Mouse (Mus musculus) embryonic facial prominence, embryonic 15.5 days (tissue): Measurements from ENCODE around the gene Acot5. TPM values are rescaled to one million over a fixed set of nuclear protein-coding genes. Genes with fewer than 3 reads are reported as not detected.
"Not testable (repeated sequence)": the region's sequence is repeated elsewhere in the genome, so short reads cannot be mapped to it uniquely, and the experiment has no call there.

ENCODE experiments used
- ATAC-seq: fragments of 200-750 bp; cut with Nextera tagmentation; 2 replicates; pipeline ENCODE4 v1.8.0; 2017; ENCODE audit warnings: low read depth, moderate TSS enrichment; ENCODE audit not compliant: insufficient number of reproducible peaks, low FRiP score, low TSS enrichment
- H3K27ac ChIP-seq: fragments of 300-500 bp; sonication (generic); replicated peaks from 2 replicates; pipeline ENCODE4 v1.5.1; 2015; ENCODE audit warnings: mild to moderate bottlenecking, inconsistent platforms
- H3K27me3 ChIP-seq: fragments of 300-500 bp; sonication (generic); 2 replicates; pipeline ENCODE4 v1.6.1; 2015; ENCODE audit warnings: inconsistent platforms
- H3K36me3 ChIP-seq: fragments of 300-500 bp; sonication (generic); 2 replicates; pipeline ENCODE4 v1.6.1; 2015; ENCODE audit warnings: mild to moderate bottlenecking, inconsistent platforms
- H3K4me1 ChIP-seq: fragments of 300-500 bp; sonication (generic); 2 replicates; pipeline ENCODE4 v1.6.1; 2015; ENCODE audit warnings: inconsistent platforms
- H3K4me2 ChIP-seq: fragments of 300-500 bp; sonication (generic); replicated peaks from 2 replicates; pipeline ENCODE4 v1.6.1; 2015; ENCODE audit warnings: mild to moderate bottlenecking, inconsistent platforms
- H3K4me3 ChIP-seq: fragments of 300-500 bp; sonication (generic); replicated peaks from 2 replicates; pipeline ENCODE4 v1.5.1; 2015; ENCODE audit warnings: mild to moderate bottlenecking, inconsistent platforms
- H3K9ac ChIP-seq: fragments of 300-500 bp; sonication (generic); 2 replicates; pipeline ENCODE4 v1.6.1; 2015; ENCODE audit warnings: inconsistent platforms
- H3K9me3 ChIP-seq: fragments of 300-500 bp; sonication (generic); replicated peaks from 2 replicates; pipeline ENCODE4 v1.6.1; 2016; ENCODE audit warnings: inconsistent platforms
- WGBS: fragments of 180-500 bp; shearing (Covaris S2); methylation state at CpG from one replicate; pipeline ENCODE4 v1.1.7; 2015; 5-methylcytosine and 5-hydroxymethylcytosine counted together
- polyA plus RNA-seq: library from polyadenylated mRNA; unstranded; fragments of >200 nt; fragmentation: Nextera tagmentation; extraction: Ambion mirVana; gene quantifications from 2 replicates; pipeline ENCODE4 v1.2.1, GENCODE M21; 2015

The Acot5 gene
- polyA plus RNA-seq, 1 experiment from 2014 or later: 0.16 TPM

GRCm38 (mm10) chr12:84063833-84064232 lies 5.3 kb upstream of the Acot5 start:
- 85% methylated on average over 2 of the region's 2 CpGs for WGBS
- no peak overlapping the region for H3K4me2 ChIP-seq
- H3K36me3 ChIP-seq: no peaks in the 10 kb centered on the region
- H3K27ac ChIP-seq: no peak overlapping the region
- H3K9me3 ChIP-seq: no peaks in the 10 kb centered on the region
- H3K9ac ChIP-seq: no peak overlapping the region
- ATAC-seq: no peak
- H3K4me3 ChIP-seq: no peak overlapping the region
- H3K27me3 ChIP-seq: peaks cover 15% of the 10 kb centered on the region
- no peaks in the 10 kb centered on the region for H3K4me1 ChIP-seq

GRCm38 (mm10) chr12:84064621-84065020 lies 4.5 kb upstream of the Acot5 start:
- Histone ChIP-seq H3K4me2 (no peak overlapping the region), H3K4me3 (no peak overlapping the region), H3K36me3 (no peaks in the 10 kb centered on the region), H3K4me1 (no peaks in the 10 kb centered on the region), H3K27ac (no peak overlapping the region), H3K9me3 (no peaks in the 10 kb centered on the region), H3K27me3 (peaks cover 22% of the 10 kb centered on the region), H3K9ac (no peak overlapping the region)
- WGBS: 71% methylated on average over 8 of the region's 8 CpGs
- ATAC-seq: no peak

- H3K27me3 ChIP-seq: peaks cover 31% of the 10 kb centered on the region
- H3K9ac ChIP-seq: no peak overlapping the region
- H3K27ac ChIP-seq: no peak overlapping the region
- H3K4me3 ChIP-seq: no peak overlapping the region
- H3K36me3 ChIP-seq: no peaks in the 10 kb centered on the region
- WGBS: 73% methylated on average over 4 of the region's 4 CpGs
- no peaks in the 10 kb centered on the region for H3K9me3 ChIP-seq
- no peak for ATAC-seq
- no peaks in the 10 kb centered on the region for H3K4me1 ChIP-seq
- no peak overlapping the region for H3K4me2 ChIP-seq
These were observed 1.4 kb upstream of the Acot5 start for GRCm38 (mm10) chr12:84067752-84068151.

GRCm38 (mm10) chr12:84068296-84068695 lies 829 bp upstream of the Acot5 start:
- H3K9me3 ChIP-seq: no peaks in the 10 kb centered on the region
- no peak overlapping the region for H3K4me2 ChIP-seq
- H3K36me3 ChIP-seq: no peaks in the 10 kb centered on the region
- WGBS: 46% methylated on average over 8 of the region's 8 CpGs
- H3K9ac ChIP-seq: no peak overlapping the region
- H3K27me3 ChIP-seq: peaks cover 31% of the 10 kb centered on the region
- no peak overlapping the region for H3K4me3 ChIP-seq
- H3K27ac ChIP-seq: no peak overlapping the region
- no peaks in the 10 kb centered on the region for H3K4me1 ChIP-seq
- no peak for ATAC-seq

GRCm38 (mm10) chr12:84069582-84069981 lies 457 bp downstream of the Acot5 start:
- H3K4me3 ChIP-seq: peak overlapping the region; percentile 40
- not testable (repeated sequence) for H3K9me3 ChIP-seq, H3K36me3 ChIP-seq, H3K9ac ChIP-seq, ATAC-seq, H3K4me1 ChIP-seq, H3K27ac ChIP-seq
- under 1% methylated on average over 50 of the region's 52 CpGs for WGBS
- H3K4me2 ChIP-seq: peak overlapping the region; percentile 70
- peaks cover 28% of the 10 kb centered on the region for H3K27me3 ChIP-seq

- H3K27ac ChIP-seq: no peak overlapping the region
- no peak overlapping the region for H3K9ac ChIP-seq
- no peaks in the 10 kb centered on the region for H3K9me3 ChIP-seq
- WGBS: 84% methylated on average over 2 of the region's 2 CpGs
- peaks cover 27% of the 10 kb centered on the region for H3K27me3 ChIP-seq
- ATAC-seq: no peak
- H3K4me1 ChIP-seq: no peaks in the 10 kb centered on the region
- H3K4me2 ChIP-seq: no peak overlapping the region
- H3K36me3 ChIP-seq: no peaks in the 10 kb centered on the region
- no peak overlapping the region for H3K4me3 ChIP-seq
These were observed 2.6 kb downstream of the Acot5 start for GRCm38 (mm10) chr12:84071696-84072095.

GRCm38 (mm10) chr12:84077371-84077990 lies 8.4 kb downstream of the Acot5 start:
- H3K27ac ChIP-seq: no peak overlapping the region
- no peaks in the 10 kb centered on the region for H3K4me1 ChIP-seq
- H3K36me3 ChIP-seq: no peaks in the 10 kb centered on the region
- H3K27me3 ChIP-seq: no peaks in the 10 kb centered on the region
- H3K9me3 ChIP-seq: no peaks in the 10 kb centered on the region
- 73% methylated on average over 4 of the region's 4 CpGs for WGBS
- ATAC-seq: no peak
- H3K4me2 ChIP-seq: no peak overlapping the region
- H3K4me3 ChIP-seq: no peak overlapping the region
- H3K9ac ChIP-seq: no peak overlapping the region

- Histone ChIP-seq H3K9me3 (no peaks in the 10 kb centered on the region), H3K27me3 (no peaks in the 10 kb centered on the region), H3K4me2 (no peak overlapping the region), H3K9ac (no peak overlapping the region), H3K27ac (no peak overlapping the region), H3K4me1 (no peaks in the 10 kb centered on the region), H3K4me3 (no peak overlapping the region), H3K36me3 (no peaks in the 10 kb centered on the region)
- WGBS: 76% methylated on average over 2 of the region's 2 CpGs
- no peak for ATAC-seq
These were observed 14.7 kb downstream of the Acot5 start for GRCm38 (mm10) chr12:84083842-84084241.

- Histone ChIP-seq H3K4me3 (no peak overlapping the region), H3K4me1 (no peaks in the 10 kb centered on the region), H3K9ac (no peak overlapping the region), H3K36me3 (no peaks in the 10 kb centered on the region), H3K27ac (no peak overlapping the region), H3K4me2 (no peak overlapping the region), H3K27me3 (no peaks in the 10 kb centered on the region), H3K9me3 (no peaks in the 10 kb centered on the region)
- ATAC-seq: no peak
- 72% methylated on average over 4 of the region's 4 CpGs for WGBS
These were observed 15.5 kb downstream of the Acot5 start for GRCm38 (mm10) chr12:84084581-84084980.

- ATAC-seq: not testable (repeated sequence)
These were observed 25.5 kb downstream of the Acot5 start for GRCm38 (mm10) chr12:84094666-84095065.

GRCm38 (mm10) chr12:84099605-84100004 lies 30.5 kb downstream of the Acot5 start:
- H3K9me3 ChIP-seq: 0 out of 2 replicates have a peak, but pooled peaks cover 3% of the 10 kb centered on the region
- H3K4me3 ChIP-seq: no peak overlapping the region
- no peak overlapping the region for H3K27ac ChIP-seq
- H3K36me3 ChIP-seq: no peaks in the 10 kb centered on the region
- no peaks in the 10 kb centered on the region for H3K4me1 ChIP-seq
- WGBS: 93% methylated on average over 2 of the region's 2 CpGs
- no peak for ATAC-seq
- no peaks in the 10 kb centered on the region for H3K27me3 ChIP-seq
- no peak overlapping the region for H3K4me2 ChIP-seq
- no peak overlapping the region for H3K9ac ChIP-seq

More at GRCm38 (mm10) chr12:84094666-84095065, 25.5 kb downstream of the Acot5 start:
- H3K9me3 ChIP-seq, H3K4me3 ChIP-seq, H3K27ac ChIP-seq, H3K27me3 ChIP-seq, H3K9ac ChIP-seq, H3K4me2 ChIP-seq, H3K4me1 ChIP-seq, H3K36me3 ChIP-seq: not testable (repeated sequence)
- WGBS: 85% methylated on average over 5 of the region's 5 CpGs

GRCm38 (mm10) chr12:84100071-84100470 lies 30.9 kb downstream of the Acot5 start:
- H3K4me2 ChIP-seq: peak overlapping the region; percentile 71
- H3K4me1 ChIP-seq: no peaks in the 10 kb centered on the region
- peak overlapping the region; percentile 58 for H3K4me3 ChIP-seq
- no peaks in the 10 kb centered on the region for H3K36me3 ChIP-seq
- H3K27me3 ChIP-seq: no peaks in the 10 kb centered on the region
- H3K9ac ChIP-seq: no peak overlapping the region
- H3K9me3 ChIP-seq: 0 out of 2 replicates have a peak, but pooled peaks cover 3% of the 10 kb centered on the region
- no peak overlapping the region for H3K27ac ChIP-seq
- 37% methylated on average over 1 of the region's 1 CpGs for WGBS
- no peak for ATAC-seq
